Mouse (Mus musculus): ENCODE results near the gene Il1rap.

DNA sequence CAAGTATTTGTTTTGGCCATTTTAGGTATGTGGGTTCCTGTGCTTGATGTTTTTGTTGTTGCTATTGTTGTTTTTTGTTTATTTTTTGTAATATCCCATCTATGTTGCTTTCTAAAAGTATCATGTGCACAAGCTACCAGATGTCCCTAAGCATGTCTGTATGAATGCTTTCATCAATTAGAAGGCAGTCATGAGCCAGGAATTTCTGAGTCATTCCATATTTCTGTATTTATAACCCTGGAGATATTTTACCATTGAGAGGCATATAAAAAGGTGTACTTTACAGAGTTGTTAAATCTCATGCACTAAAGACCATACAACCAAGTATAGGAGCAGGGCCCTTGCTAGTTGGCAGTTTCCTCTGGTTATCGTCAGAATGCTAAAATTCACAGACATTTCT is 41.6 kb downstream of the Il1rap start:
- TF ChIP-seq CTCF (IDR thresholded peaks at IDR 0.05; ENCODE audit: low read depth, low read length) (no peak), GATA1 (IDR thresholded peaks at IDR 0.05; ENCODE audit: borderline replicate concordance, low read length) (no peak)

Measured in G1E (cell line).